Mouse (Mus musculus): ENCODE results near the gene Smtnl2.
"Not testable (repeated sequence)": the region's sequence is repeated elsewhere in the genome, so short reads cannot be mapped to it uniquely, and the experiment has no call there.

Smtnl2 gene

DNA sequence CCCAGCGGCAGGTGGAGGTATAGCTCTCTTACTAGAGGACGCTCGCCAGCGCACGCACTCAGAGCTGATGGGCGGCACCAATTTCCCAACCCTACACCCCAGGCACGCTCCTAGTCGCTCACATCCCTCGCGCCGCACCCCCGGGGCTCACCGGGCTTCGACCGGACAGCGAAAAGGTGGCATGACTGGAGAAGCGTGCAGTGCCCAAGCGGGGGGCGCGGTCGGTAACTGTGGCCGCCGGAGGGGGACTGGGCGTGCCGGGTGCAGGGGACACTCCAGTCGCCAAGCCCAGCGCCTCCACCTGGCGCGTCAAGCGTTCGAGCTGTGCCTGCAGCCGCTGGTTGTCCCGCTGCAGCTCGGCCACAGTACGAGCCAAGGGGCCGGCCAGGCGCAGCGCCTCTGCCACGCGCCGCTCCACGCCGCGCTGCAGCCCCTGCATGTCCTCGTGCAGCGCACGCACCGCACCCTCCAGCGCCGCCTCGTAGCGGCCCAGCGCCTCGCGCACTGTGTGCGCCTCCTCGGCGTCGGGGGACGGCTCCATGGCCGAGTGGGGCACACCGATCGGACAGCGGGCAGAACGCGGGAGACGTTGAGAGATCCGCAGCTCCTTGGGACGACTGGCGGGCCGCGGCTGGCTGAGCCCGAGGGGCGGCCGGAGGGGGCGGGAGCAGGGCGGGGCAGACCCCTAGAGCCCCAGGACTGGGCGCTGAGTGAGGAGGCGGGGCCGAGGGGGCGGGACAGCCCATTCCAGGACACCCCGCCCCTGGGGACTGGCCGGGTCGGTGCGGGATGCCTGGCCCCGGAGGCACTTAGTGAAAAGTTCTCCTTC is at the start of gene Smtnl2:
Gene Smtnl2 (minus strand): TSS at position 621 of the 829 bp plus-strand sequence.
- DNase-seq (ENCODE audit: low read depth, low spot score), result no peak

DNA sequence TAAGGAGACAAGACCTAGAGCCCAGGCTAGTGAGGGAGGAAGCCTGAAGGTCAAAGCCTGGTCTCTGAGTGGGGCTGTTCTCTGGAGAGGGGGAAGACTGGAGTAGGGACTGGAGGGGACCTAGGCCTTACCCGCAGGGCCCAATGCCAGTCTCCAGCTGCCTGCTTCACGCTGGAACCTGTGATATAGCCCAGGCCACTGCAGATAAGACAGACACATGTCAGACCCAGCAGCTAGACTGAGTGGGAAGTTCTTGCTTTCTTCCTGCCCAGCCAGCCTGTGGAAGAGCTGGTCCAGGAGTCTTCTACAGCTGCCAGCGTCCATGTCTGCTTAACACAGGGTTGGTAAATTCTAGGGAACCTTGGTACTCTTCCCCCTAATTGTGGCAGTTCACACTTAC is 47.0 kb upstream of the Smtnl2 start:
- DNase-seq (ENCODE audit: low read depth, low spot score), result no peak

DNA sequence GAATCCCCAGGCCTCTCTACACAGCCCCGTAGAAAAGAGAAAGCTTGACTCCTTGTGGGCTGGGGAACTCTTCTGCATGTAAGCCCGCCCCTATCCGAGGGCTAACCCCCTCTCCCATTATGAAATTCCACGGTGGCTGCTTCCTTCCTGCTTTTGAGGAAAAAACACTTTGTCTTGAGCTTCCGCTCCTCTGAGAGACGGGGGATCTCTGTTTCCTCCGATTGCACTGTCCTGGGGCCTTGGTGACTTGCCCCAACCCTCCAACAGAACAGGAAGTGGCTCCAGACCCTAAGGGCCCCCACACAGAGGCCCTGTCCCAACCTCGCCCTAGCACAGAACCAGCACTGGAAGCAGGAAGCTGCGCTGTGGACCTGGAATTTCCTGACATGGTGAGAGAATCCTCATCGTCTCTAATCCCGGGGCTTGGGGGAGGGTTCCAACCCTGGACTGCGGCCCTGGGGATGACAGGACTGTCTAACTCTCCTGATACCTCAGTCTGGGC is 46.5 kb upstream of the Smtnl2 start:
- DNase-seq (ENCODE audit: low read depth, low spot score), result no peak

DNA sequence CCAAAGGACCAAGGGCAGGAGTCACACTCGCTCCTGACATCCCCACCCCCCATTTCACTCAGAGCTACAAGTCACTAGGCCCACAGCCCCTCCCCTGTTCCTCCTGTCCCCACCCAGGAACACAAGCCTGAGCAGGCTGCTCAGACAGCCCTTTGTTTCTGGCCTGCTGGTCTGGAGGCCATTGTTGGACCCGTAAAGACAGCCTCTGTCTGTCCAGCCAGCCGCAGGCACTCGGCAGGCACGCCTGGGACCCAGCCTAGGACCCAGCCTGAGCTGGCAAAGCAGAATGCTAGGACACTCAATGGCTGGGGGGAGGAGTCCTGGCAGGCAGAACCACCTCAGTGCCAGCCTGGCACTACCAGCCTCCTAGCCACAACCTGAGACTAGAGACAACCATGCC is 44.2 kb upstream of the Smtnl2 start:
- no peak for DNase-seq (ENCODE audit: low read depth, low spot score)

DNA sequence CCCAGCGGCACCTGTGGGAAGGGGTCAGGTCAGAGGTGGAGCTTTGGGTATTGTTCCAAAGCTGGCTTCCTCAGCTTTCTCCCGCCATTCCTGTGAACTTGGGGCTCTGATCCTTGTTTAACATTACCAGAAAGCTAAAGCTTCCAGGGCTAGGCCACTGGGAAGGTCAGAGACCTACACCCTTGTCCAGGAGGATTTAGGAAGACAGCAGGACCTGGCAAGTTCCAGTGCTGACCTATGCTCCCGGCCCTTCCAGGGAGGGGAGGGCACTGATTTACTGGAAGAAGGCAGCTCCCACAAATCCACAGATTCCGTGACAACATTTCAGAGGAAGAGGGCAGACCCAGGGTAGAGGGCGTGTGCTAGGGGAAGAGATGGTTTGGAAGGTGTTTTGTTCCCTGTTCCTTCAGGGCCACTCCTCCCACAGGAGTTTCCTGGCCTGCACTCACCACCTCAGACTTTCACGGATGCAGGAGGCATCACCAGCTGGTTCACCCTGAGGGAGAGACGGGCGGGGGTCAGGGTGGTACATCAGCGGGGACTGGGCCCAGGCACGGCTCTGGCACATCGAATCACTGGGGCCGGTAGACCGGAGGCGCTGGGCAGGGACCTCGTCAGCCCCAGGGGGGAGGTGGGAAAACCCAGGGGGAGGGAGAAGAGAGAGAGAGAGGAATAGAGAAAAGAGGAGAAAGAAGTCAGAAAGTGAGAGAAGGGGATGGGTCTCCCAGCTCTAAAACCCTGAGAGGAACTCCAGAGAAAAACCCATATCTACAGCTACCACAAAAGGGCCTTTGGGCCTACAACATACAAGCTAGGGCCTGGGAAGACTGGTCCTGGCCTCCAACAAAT is 41.8 kb upstream of the Smtnl2 start:
- no peak for DNase-seq (ENCODE audit: low read depth, low spot score)

DNA sequence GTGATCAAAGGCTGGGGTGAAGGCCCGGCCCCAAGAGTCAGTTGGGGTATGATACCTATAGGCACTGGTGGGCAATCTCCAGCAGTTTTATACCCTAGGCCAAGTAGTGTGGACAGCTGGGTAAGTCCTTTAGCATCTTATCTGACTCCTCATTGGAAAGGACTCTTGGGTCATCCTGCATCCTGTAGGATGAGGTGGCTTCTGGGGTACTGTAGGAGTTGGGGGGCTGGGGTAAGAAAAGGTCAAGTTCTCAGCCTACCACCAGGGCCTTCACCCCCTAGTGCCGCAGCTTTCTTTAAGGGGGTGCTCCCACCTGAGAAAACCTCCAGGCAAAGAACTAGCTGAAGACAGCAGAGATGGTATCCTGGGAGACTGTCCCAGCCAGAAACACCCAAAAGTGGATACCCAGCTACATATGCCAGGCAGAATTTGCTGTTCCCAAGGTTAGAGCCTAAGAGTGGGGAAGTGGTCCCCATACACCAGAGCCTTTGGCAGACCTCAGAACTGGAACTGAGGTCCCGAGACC is 40.7 kb upstream of the Smtnl2 start:
- DNase-seq (ENCODE audit: low read depth, low spot score), result no peak

DNA sequence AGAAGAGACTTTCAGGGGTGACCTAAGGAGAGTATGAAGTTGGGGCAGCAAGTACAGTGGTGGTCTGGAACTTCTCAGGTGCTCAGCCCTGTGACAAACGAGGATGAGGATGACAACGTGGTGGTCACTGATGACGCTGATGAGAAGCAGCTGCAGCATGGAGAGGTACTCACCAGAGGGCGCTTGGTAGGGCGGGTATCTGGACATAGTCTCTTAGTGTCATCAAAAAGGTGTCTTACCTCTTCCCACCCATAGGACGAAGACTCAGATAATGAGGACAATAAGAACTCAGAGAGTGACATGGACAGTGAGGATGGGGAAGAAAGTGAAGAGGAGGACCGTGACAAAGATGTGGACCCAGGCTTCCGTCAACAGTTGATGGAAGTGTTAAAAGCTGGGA is 36.0 kb upstream of the Smtnl2 start:
- DNase-seq (ENCODE audit: low read depth, low spot score), result no peak

DNA sequence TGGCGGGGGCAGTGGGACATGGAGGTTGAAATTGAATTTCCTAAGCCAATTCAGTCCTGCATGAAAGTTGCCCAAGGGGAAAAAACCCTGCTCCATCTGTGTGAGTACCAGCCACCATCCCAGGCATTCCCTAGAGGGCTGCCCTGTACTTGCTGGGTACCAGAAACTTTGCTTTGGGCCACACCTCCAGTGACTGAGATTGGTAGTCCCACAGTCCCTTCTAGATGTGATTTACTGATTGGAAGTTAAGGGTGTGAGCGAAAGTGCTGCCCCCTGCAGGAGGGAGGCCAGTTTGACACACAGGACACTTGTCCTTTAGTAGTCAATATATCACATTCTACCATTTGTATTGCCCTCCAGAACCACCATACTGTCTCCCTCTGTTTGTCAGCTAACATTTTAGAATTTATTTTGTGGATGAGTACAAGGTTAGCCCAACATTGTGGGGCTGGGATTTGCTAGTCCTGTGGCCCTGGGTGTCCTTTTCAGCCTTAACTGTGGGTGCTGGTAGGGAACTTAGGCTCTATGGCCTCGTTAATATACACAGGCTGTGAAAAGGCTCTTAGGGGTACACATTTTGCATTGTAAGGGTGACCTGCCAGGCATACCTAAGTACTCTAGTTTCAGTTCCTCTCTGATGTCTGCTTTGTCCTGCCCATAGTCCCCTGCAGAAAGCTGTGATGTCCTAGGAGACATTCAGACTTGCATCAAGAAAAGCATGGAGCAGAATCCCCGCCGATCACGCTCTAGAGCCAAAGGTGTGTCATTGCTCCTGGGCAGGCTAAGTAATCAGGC is 35.0 kb upstream of the Smtnl2 start:
- DNase-seq (ENCODE audit: low read depth, low spot score), result peak; percentile 85

DNA sequence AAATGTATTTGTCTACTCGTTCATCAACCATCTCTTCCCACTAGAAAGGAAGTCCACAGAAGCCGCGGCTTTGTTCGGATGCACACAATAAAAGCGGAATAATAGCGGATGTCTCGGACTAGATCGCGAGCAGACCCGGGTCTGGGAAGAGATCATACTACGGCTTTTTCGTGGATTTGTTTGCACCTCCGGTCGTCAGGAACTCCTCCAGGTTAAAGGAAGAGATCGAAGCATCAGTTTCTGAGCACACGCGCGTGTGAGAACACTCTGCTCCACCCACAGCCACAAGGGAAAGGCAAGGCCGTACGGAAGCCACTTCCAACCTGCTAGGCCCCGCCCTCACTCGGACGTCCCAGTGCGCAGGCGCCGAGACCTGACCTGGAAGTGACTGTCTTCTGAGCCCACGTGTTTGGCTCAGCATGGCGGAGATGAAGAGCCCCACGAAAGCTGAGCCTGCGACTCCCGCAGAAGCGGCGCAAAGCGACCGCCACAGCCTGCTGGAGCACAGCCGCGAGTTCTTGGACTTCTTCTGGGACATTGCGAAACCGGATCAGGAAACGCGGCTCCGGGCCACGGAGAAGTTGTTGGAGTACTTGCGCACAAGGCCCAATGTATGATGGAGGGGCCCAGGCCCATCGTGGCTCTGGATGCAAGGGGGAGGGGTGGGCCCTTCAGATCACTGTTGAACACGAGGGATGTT is 29.6 kb upstream of the Smtnl2 start, which contains the start of gene Mybbp1a:
Gene Mybbp1a (plus strand): TSS at position 391 of the 700 bp plus-strand sequence.
- peak; percentile 97 for DNase-seq (ENCODE audit: low read depth, low spot score)

DNA sequence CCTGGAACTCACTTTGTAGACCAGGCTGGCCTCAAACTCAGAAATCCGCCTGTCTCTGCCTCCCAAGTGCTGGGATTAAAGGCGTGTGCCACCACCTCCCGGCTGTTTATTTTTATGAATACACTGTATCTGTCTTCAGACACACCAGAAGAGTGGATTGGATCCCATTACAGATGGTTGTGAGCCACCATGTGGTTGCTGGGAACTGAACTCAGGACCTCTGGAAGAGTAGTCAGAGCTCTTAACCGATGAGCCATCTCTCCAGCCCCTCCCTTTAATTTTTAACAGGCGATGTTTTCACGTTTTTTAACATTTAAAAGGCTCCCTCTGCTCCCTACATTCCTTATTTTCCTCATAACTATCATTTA is 29.1 kb upstream of the Smtnl2 start:
- not testable (repeated sequence) for DNase-seq (ENCODE audit: low read depth, low spot score)

DNA sequence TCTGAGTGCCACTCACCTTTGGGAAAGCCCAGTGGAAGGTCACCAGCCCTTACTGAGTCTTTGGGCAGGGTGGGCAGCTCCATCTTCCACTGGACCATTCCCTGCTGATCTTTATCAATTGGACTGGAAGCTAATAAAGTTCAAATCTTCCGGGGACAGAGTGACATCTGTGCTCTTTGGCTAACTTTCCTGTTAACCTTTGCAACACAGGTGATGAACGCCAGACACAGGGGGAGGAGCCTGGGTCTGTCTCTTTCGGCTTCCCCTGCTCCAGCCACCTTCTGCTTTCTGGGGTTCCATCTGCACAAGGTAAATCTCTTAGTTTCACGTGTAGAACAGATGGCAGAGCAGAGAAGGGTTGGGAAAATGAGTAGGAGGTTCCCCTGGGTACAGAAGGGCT is 26.9 kb upstream of the Smtnl2 start:
- DNase-seq (ENCODE audit: low read depth, low spot score), result no peak

DNA sequence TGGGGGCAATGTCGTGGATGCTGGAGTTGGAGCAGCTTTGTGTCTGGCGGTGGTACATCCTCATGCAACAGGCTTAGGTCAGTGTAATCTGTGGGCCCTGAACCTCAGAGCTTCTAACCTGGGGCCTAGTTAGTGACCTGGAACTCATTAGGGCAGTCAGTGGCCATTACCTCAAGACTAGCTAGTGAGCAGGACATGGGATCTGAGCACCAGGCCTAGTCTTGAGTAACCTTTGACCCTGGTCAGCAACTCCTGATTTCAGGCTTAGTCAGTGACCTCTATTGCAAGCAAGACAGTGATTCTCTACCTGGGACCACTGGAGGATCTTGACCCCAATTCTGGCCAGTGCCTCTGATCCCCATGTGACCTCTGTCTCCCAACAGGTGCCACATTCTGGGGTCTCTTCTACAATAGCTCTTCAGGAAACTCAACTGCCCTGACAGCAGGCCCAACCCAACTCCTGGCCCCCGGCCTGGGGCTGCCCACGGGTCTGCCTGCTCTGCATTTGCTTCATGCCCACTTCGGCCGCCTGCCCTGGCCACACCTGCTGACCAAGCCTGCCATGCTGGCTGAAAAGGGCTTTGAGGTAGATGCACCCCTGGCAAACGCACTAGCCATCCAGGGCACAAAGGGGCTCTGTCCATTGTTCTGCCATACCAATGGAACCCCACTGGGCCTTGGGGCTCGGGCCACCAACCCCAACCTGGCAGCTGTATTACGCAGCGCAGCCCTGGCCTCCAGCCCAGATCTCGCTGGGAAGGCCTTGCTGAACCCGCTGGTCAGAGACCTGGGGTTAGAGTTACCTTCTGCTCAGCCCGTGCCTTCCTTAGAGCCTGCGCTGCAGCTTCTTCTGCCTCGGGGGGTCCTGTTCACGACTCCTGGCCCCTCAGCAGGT is 25.5 kb upstream of the Smtnl2 start:
- no peak for DNase-seq (ENCODE audit: low read depth, low spot score)

DNA sequence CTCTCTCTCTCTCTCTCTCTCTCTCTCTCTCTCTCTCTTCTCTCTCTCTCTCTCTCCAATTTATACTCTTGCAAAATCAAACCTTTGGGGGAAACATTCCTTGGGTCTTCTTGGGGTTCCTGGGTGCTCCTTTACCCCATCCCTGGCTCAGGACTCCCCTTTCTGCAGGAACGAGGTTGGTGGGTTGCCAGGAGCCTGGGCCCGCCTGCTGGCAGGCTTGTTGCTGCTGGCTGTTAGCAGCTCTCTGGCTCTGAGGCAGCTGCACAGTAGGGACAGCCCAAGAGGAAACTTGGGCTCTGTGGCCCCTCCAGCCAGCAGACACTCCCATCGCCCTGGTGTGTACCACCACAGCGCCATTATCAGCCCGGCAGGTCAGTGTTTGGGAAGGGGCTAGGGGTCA is 24.8 kb upstream of the Smtnl2 start:
- DNase-seq (ENCODE audit: low read depth, low spot score), result no peak

DNA sequence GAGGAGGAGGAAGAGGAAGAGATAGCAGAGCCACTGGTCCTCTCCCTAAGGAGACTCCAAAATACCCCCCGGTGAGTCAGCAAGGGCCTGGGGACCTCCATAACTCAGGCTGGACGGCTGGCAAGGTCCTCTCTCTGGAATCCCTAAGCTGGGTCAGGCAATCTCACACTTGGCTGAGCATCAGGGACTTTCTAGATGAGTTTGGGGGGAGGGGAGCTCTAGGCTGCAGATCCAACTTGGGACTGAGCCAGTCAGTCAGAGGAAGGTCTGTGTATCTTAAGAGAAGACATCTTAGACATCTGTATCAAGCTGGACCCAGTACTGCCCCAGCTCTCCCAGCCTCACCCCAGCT is 24.2 kb upstream of the Smtnl2 start:
- no peak for DNase-seq (ENCODE audit: low read depth, low spot score)

DNA sequence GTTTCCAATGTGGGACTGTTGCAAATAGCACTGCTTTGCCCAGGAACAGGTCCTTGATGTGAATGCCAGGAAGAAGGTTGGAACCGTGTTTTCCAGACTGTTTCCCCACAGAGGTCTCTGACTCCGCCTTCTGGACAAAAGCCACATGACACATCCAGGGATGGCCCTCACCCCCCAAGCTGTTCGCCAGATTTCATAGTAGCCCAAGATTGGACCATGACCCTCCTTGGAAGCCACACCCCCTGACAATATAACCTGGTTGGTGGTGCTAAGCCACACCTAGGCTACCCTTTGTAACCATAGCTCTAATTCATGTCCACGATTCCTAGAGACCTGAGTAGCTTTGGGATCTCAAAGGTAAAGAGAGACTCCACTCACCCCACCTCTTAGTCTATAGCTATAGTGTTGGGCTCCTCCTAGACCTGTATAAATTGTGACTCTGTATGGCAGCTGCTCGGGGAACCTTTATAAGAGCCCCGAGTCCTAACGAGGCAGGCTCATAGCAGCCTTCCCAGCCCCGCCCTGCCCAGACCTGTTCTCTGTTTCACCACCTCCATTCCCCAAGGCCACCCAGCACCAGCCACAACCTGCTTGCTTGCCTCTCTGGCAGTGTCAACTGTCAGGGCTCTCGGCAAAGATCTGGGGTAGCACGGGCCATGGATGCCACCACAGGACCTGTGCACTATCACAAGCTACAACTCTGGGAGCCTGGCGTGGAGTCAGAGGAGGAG is 23.6 kb upstream of the Smtnl2 start, which contains the start of gene Ggt6:
Gene Ggt6 (plus strand): TSS at position 564 of the 731 bp plus-strand sequence.
- DNase-seq (ENCODE audit: low read depth, low spot score), result no peak

DNA sequence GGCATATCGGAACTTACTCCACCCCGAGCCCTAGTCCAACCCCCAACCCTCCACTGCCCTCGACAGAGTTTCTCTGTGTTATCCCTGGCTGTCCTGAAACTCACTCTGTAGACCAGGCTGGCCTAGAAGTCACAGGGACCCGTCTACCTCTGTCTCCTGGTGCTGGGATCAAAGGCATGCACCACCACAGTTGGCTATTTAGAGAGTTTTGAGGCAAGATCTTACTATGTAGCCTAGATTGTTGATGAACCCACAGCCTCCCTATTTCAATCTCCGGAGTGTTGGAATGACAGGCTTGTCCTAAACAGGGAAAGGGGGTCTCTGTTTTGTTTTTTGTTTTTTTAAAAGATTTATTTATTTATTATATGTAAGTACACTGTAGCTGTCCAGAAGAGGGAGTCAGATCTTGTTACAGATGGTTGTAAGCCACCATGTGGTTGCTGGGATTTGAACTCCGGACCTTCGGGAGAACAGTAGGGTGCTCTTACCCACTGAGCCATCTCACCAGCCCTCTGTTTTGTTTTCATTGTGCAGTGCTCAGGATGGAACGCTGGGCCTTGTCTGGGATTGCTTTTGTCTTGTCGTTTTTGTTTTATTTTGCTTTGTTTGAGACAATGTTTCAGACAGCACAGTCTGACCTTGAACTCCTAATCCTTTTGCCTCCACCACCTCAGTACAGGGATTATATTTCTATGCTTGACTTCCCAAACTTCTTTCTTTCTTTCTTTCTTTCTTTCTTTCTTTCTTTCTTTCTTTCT is 19.0 kb upstream of the Smtnl2 start:
- DNase-seq (ENCODE audit: low read depth, low spot score), result not testable (repeated sequence)

DNA sequence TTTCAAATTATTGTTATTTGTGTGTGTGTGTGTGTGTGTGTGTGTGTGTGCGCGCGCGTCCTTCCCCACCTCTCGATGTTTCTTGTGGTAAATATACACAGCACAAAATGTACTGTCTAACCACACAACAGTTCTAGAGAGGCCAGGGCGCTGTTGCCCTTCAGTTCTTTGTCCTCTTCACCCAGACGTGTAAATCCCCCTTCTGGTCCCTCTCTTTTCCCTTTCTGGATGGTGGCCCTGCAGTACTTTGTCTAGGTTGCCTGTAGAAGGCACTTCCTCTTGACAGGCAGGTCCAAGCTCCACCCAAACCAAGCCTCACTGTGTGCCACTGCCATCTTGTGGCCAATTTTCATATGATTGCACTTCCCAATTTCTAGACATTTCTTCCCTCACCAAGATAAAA is 17.8 kb upstream of the Smtnl2 start:
- DNase-seq (ENCODE audit: low read depth, low spot score), result peak; percentile 91

DNA sequence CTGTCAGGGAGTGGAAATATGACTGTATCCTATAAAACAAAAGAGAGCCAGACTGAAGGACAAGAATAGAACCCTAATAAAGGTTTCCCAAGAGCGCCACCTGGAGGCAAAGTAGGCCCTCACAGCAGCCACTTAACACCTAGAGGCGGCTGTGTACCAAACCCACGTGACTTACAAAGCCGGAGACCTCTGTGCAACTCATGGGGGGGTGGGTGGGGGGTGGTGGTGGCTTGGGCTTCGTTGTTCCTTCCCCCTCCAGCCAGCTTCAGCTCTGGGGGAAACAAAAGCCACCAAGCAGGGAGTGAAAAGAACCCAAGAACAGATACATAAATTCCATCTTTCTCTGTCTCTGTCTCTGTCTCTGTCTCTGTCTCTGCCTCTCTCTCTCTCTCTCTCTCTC is 17.2 kb upstream of the Smtnl2 start:
- DNase-seq (ENCODE audit: low read depth, low spot score), result peak; percentile 90

Measured in A20 (cell line).